Mouse (Mus musculus) retina, adult 2 months (tissue): Measurements from ENCODE around the gene Sbf2.
"Not testable (repeated sequence)": the region's sequence is repeated elsewhere in the genome, so short reads cannot be mapped to it uniquely, and the experiment has no call there.

Source experiments
- DNase-seq: peaks from one replicate; pipeline ENCODE4 v3.0.0-alpha.2; 2012; ENCODE audit warnings: low read depth, low spot score

Gene Sbf2

DNA sequence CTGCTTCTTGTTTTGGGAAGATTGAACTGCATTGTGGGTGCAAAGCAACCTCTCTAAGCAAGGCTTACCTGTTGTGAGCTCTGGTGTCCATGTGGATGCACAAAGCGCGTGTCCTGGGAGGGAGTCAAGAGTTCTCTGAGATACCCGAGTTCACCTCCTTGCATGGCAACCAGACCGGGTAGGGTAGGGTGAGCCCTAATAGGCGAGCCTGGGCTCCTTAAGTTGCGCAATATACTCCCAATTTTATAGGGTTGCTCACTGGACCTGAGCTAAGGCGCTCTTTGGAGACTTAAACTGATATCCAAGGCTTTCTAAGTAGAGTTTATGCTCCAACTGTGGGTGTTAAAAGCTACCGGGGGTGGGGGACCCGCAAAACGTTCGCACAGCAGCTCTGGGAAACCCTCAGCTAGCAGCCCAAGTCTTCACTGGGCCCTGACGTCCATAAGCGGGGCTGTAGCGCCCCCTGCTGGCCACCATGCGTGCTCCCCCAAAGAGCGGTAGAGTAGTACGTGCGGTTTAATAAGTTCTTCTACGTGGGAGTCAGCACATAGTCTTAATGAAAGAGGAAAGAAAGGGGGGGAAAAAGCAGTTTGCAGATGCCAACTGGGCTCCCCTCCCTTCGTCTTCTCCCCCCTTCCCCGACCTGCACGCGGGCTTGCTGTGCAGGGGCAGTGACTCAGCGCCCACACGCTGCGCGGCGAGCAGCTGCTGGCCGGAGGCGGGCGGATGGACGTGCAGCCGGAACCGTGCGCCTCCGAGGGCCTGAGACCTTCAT, 15.4 kb upstream of the Sbf2 start:
- peak; percentile 74 for DNase-seq

DNA sequence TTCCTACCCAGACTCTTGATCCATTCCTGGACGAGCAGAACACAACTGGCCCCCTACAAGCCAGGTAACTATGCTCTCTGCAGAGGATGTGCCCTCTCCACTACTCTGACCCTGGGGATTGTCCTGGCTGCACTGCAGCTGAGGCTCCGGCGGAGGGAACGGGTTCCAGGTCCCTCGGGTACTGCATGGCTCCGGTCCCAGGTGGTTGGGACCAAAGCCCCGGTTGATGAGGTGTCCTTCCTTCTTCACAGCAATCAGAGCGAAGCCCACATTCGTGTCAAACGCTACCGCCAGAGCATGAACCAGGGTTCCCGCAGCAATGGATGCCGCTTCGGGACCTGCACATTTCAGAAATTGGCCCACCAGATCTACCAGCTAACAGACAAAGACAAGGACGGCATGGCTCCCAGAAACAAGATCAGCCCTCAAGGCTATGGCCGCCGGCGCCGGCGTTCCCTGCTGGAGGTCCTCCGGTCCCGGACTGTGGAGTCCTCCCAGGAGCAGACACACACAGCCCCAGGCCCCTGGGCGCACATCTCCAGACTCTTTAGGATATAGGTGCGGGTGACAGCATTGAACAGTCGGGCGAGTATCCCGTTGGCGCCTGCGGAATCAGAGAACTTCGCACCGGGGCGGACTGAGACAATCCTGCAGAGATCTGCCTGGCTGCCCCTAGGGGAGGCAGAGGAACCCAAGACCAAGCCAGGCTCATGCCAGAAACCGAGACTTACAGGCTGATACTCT, 14.1 kb upstream of the Sbf2 start:
- DNase-seq, result no peak

DNA sequence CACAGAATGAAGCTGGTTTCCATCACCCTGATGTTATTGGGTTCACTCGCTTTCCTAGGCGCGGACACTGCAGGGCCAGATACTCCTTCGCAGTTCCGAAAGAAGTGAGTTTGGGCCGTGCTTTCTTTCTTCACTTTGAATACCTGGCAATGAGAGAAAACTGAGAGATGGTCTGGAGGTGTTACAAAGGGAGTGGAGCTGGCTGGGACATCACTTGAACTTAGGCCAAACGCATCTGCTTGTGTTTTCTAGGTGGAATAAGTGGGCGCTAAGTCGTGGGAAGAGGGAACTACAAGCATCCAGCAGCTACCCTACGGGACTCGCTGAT, 13.5 kb upstream of the Sbf2 start:
- DNase-seq, result no peak

DNA sequence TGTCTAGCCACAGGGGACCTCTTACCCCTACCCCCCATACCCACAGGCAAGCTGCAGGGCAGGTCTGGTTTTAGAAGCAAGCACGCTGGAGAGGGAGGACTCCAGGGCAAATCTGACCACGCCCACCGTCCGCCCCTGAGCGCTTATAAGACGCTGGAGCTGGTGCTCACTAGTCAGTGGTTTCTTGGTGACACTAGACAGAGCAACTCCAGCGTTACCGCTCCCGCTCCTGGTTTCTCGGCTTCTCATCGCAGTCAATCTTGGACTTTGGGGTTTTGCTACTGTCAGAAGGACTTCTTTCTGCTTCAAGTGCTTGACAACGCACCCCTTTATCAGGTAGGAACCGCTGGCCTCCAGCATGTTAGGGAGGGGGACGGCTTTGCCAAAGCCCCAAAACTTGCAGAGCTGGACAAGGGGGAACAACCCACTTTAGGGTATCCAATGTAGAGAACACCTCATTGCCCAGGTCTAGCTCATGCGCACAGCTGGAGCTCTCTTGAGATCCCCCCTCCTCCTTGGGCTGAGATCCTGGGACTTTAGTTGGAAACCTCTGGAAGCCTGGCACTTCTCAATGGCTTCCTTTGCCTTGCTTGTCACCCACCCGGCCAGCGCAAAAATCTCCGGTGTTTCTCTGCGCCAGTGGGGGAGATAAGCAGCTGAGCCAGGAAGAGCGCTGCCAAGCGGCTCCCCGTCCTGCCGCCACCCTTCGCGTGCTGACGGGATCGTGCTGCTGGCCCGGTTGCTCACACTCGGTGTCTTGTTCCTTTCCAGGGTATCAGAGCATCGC, 13.0 kb upstream of the Sbf2 start, which contains the start of gene Adm:
Gene Adm (plus strand): TSS at position 176 of the 787 bp plus-strand sequence.
- no peak for DNase-seq

DNA sequence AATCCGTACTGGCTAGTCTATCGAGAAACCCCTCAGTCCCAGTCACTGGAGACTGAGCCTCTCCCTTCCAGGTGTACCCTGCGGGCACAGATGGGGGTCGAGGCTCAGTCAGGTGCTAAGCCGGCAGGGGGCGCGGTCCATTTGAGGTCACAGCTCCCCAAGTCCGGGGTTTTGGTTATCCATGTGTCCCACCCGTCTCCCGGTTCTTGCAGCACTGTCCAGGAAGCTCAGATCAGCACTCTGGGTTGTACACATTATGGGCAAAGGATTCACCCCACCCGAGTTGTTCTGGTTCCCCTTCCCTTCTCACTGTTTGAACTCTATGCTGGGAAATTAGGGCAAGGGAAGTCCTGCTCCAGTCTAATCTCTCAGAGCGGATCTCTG, 12.4 kb upstream of the Sbf2 start:
- no peak for DNase-seq

DNA sequence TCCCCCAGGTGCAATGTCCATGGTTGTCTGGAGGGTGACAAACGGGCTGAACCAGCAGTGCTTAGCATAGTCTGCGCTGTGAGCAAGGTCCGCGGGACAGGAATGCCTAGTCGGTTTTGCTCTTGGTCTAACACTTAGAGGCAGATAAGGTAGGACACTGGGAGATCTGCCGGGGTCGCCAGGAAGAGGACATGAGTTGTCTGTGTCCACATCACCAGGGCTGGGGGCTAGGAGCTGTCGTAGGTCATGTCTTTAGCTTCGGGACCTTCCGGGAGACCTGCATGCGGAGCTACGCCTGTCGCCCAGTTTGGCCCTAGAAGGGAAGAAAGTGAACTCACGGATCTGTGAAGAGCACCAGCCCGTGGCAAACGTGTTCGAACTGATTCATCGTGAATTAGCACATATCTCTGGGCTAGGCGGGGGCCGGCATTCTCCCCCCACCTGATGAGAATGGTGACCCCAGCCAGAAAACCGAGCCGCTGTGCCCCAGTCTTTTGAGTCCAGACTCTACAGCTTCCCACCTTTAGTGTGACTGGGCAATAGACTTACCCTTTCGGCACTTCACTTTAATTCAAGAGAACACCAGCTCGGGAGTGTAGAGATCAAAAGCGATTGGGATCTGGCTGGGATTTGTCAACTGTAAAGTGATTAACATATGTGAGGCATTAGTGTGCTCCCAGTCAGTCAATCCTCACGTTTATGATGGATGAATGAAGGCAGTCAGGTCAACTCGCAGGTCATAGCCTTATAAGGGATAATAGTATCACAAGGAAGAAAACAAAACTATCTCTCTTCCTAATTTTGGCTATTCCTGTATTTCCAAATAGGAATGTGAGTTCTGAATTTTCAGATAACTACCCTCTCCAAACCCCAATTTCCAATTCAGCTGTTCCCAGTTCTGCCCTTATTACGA, 11.7 kb upstream of the Sbf2 start:
- DNase-seq, result no peak

DNA sequence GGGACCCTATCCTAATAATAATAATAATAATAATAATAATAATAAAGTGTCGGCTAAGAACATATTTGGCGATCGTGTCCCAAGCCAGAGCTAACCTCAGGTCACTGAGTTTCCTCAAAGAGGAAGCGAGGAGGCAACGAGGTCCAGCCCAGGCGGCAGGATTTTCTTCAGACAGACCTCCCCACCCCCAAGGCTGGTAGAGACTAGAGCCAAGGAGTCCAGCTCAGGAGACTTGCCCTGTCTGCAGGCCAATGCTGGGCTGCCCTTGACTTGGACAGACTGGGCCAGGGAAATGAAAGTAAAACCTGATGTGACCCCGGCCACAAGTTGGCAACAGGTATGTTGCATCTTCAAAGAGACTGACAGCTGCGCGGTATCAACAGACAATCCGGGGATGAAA, 10.8 kb upstream of the Sbf2 start:
- DNase-seq, result no peak

DNA sequence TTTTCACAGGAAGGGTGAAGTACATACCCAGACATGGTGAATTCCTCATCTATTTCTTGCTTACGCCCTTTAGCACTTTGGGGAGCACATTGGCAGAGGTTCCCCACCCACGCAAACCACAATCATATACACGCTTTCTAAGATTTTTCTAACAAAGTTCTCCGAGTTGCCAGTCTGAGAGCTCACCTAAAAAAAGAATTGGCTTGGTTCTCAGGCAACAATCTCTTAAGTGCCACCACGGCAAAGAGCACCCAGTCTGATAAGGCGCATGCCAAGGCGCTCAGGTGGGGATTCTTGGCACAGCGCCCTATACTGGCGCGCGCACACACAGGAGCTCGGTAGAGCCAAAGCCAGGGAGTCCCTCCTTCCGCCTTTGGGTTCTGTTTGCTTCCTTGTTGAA, 10.2 kb upstream of the Sbf2 start:
- no peak for DNase-seq

DNA sequence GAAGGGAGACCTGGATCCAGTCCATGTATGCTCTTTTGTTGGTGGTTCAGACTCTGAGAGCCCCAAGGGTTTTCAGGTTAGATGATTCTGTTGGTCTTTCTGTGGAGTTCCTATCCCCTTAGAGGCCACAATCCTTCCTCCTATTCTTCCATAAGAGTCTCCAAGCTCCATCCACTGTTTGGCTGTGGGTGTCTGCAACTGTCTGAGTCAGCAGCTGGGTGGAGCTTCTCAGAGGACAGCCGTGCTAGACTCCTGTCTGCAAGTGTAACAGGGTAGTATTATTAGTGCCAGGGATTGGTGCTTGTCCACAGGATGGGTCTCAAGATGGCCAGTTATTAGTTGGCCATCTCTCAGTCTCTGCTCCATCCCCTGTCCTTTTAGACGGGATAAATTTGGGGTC, 9.3 kb upstream of the Sbf2 start:
- DNase-seq, result no peak

DNA sequence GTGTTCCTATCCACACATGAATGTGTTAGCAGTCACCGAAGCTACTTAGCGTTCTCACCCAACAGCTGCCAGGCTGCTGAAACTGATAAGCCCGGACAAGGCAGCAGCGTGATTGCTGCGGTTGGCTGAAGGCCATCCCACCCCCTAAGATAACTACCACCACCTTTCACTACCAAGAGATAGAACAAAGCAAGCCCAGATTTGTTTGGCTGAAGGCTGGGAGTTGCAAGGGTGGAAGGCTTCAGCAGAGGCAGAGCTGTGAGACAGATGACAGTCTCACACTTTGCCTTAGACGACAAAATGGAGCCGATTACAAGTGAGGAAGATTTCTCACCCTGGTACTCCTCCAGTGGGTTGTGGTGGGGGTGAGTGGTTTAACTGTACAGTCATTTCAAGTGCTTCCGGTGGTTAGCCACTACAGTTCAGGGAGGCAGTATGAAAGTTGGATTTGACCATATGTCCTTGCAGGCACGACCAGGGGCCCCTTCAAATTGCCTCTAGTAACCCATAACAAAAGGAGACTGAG, 4.4 kb upstream of the Sbf2 start:
- no peak for DNase-seq

DNA sequence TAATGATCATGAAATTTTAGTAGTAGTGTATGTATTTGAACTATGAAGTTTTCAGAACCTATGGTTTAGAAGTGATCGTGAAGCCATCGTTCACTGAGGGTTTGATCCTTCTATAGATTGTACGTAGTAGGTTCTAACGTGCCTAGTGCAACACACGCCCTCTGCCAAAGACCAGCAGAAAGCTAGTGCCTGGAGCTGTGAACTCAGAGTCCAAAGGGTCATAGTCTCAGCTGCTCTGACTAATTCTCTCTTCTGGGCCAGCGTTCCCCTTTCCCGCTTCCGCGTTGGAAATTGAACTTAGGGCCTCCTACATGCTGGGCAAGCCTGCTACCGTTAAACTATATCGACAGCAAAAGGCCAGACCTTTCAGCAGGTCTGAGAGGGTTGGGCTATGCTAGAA, 1.1 kb upstream of the Sbf2 start:
- no peak for DNase-seq

DNA sequence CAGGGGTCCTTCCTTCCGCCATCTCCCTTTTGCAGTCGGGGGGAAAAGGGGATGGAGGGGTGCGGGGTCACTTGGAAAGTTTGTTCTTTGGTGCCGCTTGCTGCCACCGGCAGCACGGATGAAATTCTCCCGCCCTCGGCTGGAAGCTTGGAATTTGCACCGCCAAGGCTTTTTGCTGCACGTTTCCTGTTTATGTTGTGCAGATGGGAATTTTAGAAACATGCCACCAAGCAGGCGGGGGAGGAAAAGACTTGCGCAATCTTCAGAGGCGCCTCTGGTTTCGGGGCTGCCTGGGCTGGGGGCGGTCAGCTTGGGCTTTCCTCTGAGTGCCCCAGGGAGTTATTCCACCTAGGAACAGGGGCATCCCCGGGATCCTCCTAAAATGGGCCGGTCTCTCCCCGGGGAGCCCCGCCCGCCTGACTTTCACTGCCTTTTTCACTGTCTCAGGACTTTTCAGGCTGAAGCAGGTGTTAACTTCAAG, 469 bp upstream of the Sbf2 start:
- DNase-seq, result no peak

DNA sequence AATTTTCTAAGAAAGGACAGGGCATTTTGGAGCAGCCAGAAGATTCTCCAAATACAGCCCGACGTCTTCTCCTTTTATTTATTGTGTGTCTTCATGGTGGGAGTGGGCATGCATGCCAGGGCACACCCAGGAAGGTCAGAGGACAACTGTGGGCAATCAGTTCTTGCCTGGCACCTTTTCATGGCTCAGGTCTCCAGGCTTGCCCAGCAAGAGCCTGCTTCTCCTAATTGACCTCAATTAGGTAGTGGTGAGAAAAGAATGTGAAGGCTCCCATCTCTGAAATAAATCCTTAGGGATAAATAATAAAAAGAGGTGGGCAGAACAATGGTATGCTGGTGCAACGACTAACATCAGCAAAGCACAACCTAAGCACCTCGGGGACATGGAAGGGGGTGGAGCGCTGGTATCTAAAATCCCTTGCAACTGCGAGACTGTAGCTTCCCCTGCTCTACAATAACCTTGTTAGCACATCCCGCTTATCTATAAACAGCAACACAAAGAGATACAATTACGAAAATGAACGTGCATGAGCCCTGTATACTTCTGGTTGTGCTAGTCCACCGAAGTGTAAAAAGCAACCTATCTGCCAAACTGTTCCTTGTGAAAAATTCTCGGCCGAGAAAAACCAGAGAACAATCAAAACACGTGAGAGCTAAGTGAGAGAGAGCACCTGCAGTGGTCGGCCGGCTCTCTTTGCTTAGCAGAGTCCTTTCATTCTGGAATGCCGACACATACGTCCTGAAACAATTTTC, 1.2 kb downstream of the Sbf2 start:
- DNase-seq, result no peak

DNA sequence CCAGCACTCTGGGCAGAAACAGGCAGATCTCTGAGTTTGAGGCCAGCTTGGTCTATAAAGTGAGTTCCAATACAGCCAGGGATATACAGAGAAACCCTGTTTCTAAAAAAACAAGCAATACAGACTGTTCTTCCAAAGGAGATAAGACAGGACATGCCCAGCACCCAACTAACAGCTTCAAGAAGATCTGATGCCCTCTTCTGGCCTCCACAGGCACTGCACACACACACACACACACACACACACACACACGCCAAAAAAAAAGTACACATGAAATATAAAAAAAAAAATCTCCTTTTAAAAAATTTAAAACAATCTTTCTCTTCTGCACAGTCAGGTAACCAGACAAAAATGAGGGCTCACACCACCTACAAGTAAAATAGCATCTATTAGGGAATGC, 7.8 kb downstream of the Sbf2 start:
- DNase-seq, result no peak

DNA sequence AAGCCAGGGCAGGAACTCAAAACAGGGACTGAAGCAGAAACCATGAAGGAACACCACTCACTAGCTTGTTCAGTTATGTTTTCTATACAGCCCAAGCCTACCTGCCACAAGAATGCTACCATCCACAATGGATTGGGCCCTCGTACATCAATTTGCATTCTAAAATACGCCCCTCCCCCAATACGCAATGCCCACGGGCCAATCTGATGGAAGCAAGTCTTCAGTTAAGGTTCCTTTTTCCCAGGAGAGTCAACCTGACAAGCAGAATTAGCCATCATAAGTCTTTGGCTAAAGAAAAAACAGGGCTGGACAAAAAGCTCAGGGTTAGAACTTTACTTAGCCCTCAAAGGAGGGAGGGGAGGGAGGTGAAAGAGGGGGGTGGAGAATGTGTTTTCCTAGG, 9.2 kb downstream of the Sbf2 start:
- DNase-seq, result no peak

DNA sequence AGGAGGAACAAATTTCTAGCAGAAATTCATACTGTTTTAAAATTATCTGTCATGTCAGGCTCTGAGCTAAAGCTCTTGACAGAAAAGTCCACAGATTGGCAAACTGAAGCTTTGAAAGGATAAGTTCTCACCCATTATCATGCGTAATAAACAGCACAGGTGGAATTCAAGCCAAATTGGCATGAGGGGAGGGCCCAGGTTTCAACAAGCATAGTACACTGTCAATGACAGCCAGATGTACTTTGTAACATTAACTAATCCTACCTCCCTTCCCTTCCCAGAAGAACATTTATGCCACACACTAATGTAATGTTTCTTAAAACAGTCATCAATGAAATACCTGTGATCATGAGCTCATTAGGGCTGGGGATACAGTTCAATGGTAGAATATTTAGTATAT, 17.6 kb downstream of the Sbf2 start:
- DNase-seq, result no peak

DNA sequence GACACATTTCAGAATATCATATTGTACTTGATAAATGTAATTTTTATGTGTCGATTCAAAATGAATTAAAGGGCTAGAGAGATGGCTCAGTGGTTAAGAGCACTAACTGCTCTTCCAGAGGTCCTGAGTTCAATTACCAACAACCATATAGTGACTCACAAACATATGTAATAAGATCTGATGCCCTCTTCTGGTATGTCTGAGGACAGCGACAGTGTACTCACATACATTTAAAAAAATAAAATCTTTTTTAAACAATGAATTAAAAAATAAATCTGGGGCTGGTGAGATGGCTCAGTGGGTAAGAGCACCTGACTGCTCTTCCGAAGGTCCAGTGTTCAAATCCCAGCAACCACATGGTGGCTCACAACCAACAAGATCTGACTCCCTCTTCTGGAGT, 20.7 kb downstream of the Sbf2 start:
- not testable (repeated sequence) for DNase-seq

DNA sequence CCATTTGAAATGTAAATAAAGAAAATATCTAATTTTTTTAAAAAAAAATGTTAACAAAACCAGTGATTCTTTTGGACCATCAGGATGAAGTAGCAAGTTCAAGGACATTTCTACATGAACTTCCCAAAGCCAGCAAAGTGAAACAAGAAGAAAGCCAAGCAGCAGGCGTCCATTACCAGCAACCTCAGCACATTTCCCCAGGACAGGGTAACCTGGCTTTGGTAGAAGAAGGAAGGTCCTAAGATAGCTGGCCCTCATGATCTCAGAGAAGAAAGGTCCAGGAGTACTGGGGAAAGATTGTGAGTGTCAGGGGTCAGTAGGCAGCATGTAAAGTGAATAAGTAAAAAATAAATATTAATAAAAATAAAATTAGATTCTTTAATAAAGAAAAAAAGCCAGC, 27.0 kb downstream of the Sbf2 start:
- no peak for DNase-seq

DNA sequence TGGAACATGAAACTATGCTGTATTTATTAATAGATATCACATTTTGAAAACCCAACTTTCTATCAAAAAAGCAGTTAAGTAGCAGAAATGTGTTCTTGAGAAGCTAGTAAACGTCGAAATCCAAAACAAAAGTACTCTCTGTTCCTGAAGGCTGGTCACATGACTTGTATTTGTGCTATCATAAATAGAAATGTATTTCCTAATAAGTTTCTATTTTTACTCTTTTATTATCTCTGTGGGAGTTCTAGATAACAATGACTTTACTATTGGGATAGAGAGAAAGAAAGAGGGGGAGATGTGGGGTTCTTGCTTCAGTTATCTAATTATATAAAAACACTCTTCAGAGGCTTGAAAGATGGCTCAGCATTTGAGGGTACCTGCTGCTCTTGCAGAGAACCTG, 29.5 kb downstream of the Sbf2 start:
- DNase-seq, result no peak

DNA sequence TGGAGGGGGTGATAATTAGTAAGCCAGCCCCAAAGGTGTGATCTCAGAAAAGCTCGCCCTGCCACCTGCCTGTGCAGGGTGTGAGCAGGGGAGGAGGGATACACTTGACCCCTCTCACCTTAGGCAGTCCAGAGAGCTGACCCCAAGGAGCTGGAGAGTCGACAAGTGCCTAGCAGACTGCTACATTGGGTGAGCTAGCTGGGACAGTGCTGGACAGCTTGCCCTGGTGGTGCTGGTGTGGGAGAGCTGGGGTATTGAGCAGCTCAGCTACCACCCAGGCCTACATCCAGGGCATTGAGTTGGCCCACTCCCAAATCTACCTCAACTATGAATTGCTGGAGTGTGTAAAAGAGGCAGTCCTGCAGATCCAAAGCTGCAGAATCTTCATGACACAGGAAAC, 30.6 kb downstream of the Sbf2 start:
- DNase-seq, result no peak

DNA sequence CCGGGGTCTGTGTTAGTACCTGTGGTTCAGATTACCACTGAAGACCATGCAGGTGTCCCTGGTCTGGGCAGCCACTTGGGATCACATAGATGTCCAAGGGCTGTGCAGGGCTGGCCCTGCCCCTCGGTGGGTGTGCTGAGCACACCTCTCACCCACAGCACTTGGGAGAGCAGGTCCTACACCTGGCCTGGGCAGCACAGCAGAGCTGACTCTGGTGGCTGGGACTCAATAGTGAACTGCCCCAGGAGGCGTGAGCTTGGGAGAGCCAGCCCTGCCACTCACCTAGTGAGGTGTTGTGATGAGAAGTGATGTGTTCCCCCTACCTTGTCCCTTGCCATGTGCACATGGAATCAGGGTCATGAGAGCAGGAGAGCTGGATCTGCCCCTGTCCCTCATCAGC, 31.0 kb downstream of the Sbf2 start:
- no peak for DNase-seq
